Mouse (Mus musculus): ENCODE data around the gene Sema4d. TPM values are rescaled to one million over a fixed set of nuclear protein-coding genes. Genes with fewer than 3 reads are reported as not detected.

The Sema4d gene
- total RNA-seq, 1 experiment, result 25.1 TPM

GRCm38 (mm10) chr13:51659573-51659972 is 134.0 kb downstream of the Sema4d start:
- Histone ChIP-seq H3K4me3 (ENCODE audit: insufficient read depth in 1 of 2, low read depth in 1 of 2, low read length in 2 of 2, poor library complexity in 1 of 2, severe bottlenecking in 1 of 2) (no peak overlapping the region), H3K4me1 (ENCODE audit: control insufficient read depth in 2 of 2, insufficient read depth in 2 of 2, low read length in 2 of 2, poor library complexity in 1 of 2) (no peaks in the 10 kb centered on the region), H3K9me3 (ENCODE audit: control insufficient read depth, insufficient read depth, low read depth, low read length) (no peaks in the 10 kb centered on the region), H3K9ac (ENCODE audit: insufficient read depth, low read depth, low read length, poor library complexity, severe bottlenecking) (no peak overlapping the region), H3K36me3 (ENCODE audit: control insufficient read depth, insufficient read depth, low read length, poor library complexity, severe bottlenecking) (peaks cover 43% of the 10 kb centered on the region), H3K27ac (ENCODE audit: insufficient read depth, low read depth, low read length, poor library complexity, severe bottlenecking) (no peak overlapping the region)
- in situ Hi-C loops (cut with MboI; ENCODE audit: low sequenced_read_pairs in 2 of 2, unreplicated experiment in 2 of 2), result no loop called here
- no peak for DNase-seq (ENCODE audit: low read depth, low spot score)
- no peak for TF ChIP-seq CHD2 (IDR thresholded peaks at IDR 0.05; ENCODE audit: low read depth, low read length)
- TF ChIP-seq MAFK (IDR thresholded peaks at IDR 0.05; ENCODE audit: insufficient read depth, low read depth, low read length), result no peak
- no peak for TF ChIP-seq ZC3H11A (IDR thresholded peaks at IDR 0.05; ENCODE audit: borderline replicate concordance, low read depth, low read length)
- no peak for TF ChIP-seq ZNF384 (IDR thresholded peaks at IDR 0.05; ENCODE audit: low read depth, low read length)
- TF ChIP-seq HCFC1 (IDR thresholded peaks at IDR 0.05; ENCODE audit: borderline replicate concordance, insufficient read depth, low read length), result no peak

GRCm38 (mm10) chr13:51658094-51658493 is 135.5 kb downstream of the Sema4d start:
- Histone ChIP-seq H3K36me3 (ENCODE audit: control insufficient read depth, insufficient read depth, low read length, poor library complexity, severe bottlenecking) (peaks cover 50% of the 10 kb centered on the region), H3K9ac (ENCODE audit: insufficient read depth, low read depth, low read length, poor library complexity, severe bottlenecking) (no peak overlapping the region), H3K27ac (ENCODE audit: insufficient read depth, low read depth, low read length, poor library complexity, severe bottlenecking) (no peak overlapping the region), H3K4me3 (ENCODE audit: insufficient read depth in 1 of 2, low read depth in 1 of 2, low read length in 2 of 2, poor library complexity in 1 of 2, severe bottlenecking in 1 of 2) (no peak overlapping the region), H3K9me3 (ENCODE audit: control insufficient read depth, insufficient read depth, low read depth, low read length) (no peaks in the 10 kb centered on the region), H3K4me1 (ENCODE audit: control insufficient read depth in 2 of 2, insufficient read depth in 2 of 2, low read length in 2 of 2, poor library complexity in 1 of 2) (no peaks in the 10 kb centered on the region)
- TF ChIP-seq ZNF384 (IDR thresholded peaks at IDR 0.05; ENCODE audit: low read depth, low read length) (no peak), HCFC1 (IDR thresholded peaks at IDR 0.05; ENCODE audit: borderline replicate concordance, insufficient read depth, low read length) (no peak), ZC3H11A (IDR thresholded peaks at IDR 0.05; ENCODE audit: borderline replicate concordance, low read depth, low read length) (no peak), MAFK (IDR thresholded peaks at IDR 0.05; ENCODE audit: insufficient read depth, low read depth, low read length) (no peak), CHD2 (IDR thresholded peaks at IDR 0.05; ENCODE audit: low read depth, low read length) (no peak)
- DNase-seq (ENCODE audit: low read depth, low spot score), result no peak
- in situ Hi-C loops (cut with MboI; ENCODE audit: low sequenced_read_pairs in 2 of 2, unreplicated experiment in 2 of 2), result no loop called here

- no peak overlapping the region for H3K27ac ChIP-seq (ENCODE audit: insufficient read depth, low read depth, low read length, poor library complexity, severe bottlenecking)
- H3K4me1 ChIP-seq (ENCODE audit: control insufficient read depth in 2 of 2, insufficient read depth in 2 of 2, low read length in 2 of 2, poor library complexity in 1 of 2), result peaks cover 0 to 3% of the 10 kb centered on the region in 2 experiments; a peak in 3 of 4 replicates
- no peaks in the 10 kb centered on the region for H3K9me3 ChIP-seq (ENCODE audit: control insufficient read depth, insufficient read depth, low read depth, low read length)
- no peak for DNase-seq (ENCODE audit: low read depth, low spot score)
- peaks cover 49% of the 10 kb centered on the region for H3K36me3 ChIP-seq (ENCODE audit: control insufficient read depth, insufficient read depth, low read length, poor library complexity, severe bottlenecking)
- H3K9ac ChIP-seq (ENCODE audit: insufficient read depth, low read depth, low read length, poor library complexity, severe bottlenecking), result no peak overlapping the region
- in situ Hi-C loops (cut with MboI; ENCODE audit: low sequenced_read_pairs in 2 of 2, unreplicated experiment in 2 of 2), result no loop called here
- no peak for TF ChIP-seq CHD2 (IDR thresholded peaks at IDR 0.05; ENCODE audit: low read depth, low read length)
- TF ChIP-seq HCFC1 (IDR thresholded peaks at IDR 0.05; ENCODE audit: borderline replicate concordance, insufficient read depth, low read length), result no peak
- TF ChIP-seq ZNF384 (IDR thresholded peaks at IDR 0.05; ENCODE audit: low read depth, low read length), result no peak
- no peak for TF ChIP-seq ZC3H11A (IDR thresholded peaks at IDR 0.05; ENCODE audit: borderline replicate concordance, low read depth, low read length)
- TF ChIP-seq MAFK (IDR thresholded peaks at IDR 0.05; ENCODE audit: insufficient read depth, low read depth, low read length), result no peak
- no peak overlapping the region for H3K4me3 ChIP-seq (ENCODE audit: insufficient read depth in 1 of 2, low read depth in 1 of 2, low read length in 2 of 2, poor library complexity in 1 of 2, severe bottlenecking in 1 of 2)
Measured at GRCm38 (mm10) chr13:51656516-51657235, 136.9 kb downstream of the Sema4d start.

GRCm38 (mm10) chr13:51653961-51654360 is 139.6 kb downstream of the Sema4d start:
- TF ChIP-seq CHD2 (IDR thresholded peaks at IDR 0.05; ENCODE audit: low read depth, low read length) (no peak), ZC3H11A (IDR thresholded peaks at IDR 0.05; ENCODE audit: borderline replicate concordance, low read depth, low read length) (no peak), HCFC1 (IDR thresholded peaks at IDR 0.05; ENCODE audit: borderline replicate concordance, insufficient read depth, low read length) (no peak), MAFK (IDR thresholded peaks at IDR 0.05; ENCODE audit: insufficient read depth, low read depth, low read length) (no peak), ZNF384 (IDR thresholded peaks at IDR 0.05; ENCODE audit: low read depth, low read length) (no peak)
- peaks cover 2 to 3% of the 10 kb centered on the region in 2 experiments; a peak in 3 of 4 replicates for H3K4me1 ChIP-seq (ENCODE audit: control insufficient read depth in 2 of 2, insufficient read depth in 2 of 2, low read length in 2 of 2, poor library complexity in 1 of 2)
- no peak overlapping the region for H3K4me3 ChIP-seq (ENCODE audit: insufficient read depth in 1 of 2, low read depth in 1 of 2, low read length in 2 of 2, poor library complexity in 1 of 2, severe bottlenecking in 1 of 2)
- no peak for DNase-seq (ENCODE audit: low read depth, low spot score)
- in situ Hi-C loops (cut with MboI; ENCODE audit: low sequenced_read_pairs in 2 of 2, unreplicated experiment in 2 of 2), result no loop called here
- H3K9me3 ChIP-seq (ENCODE audit: control insufficient read depth, insufficient read depth, low read depth, low read length), result no peaks in the 10 kb centered on the region
- H3K27ac ChIP-seq (ENCODE audit: insufficient read depth, low read depth, low read length, poor library complexity, severe bottlenecking), result no peak overlapping the region
- no peak overlapping the region for H3K9ac ChIP-seq (ENCODE audit: insufficient read depth, low read depth, low read length, poor library complexity, severe bottlenecking)
- H3K36me3 ChIP-seq (ENCODE audit: control insufficient read depth, insufficient read depth, low read length, poor library complexity, severe bottlenecking), result peaks cover 43% of the 10 kb centered on the region
